Mouse (Mus musculus) embryonic fibroblast, embryonic 13.5 days (primary cell): ENCODE data around the gene Cd44. TPM values are rescaled to one million over a fixed set of nuclear protein-coding genes. Genes with fewer than 3 reads are reported as not detected.

Source experiments
- H3K27ac ChIP-seq: 2 replicates; pipeline ENCODE4 v1.5.1; 2012; ENCODE audit warnings: low read length, control low read depth, inconsistent platforms; ENCODE audit not compliant: insufficient read depth
- H3K4me1 ChIP-seq: 2 replicates; pipeline ENCODE4 v1.6.1; 2011; ENCODE audit warnings: low read length; ENCODE audit not compliant: control insufficient read depth, insufficient read depth
- H3K4me3 ChIP-seq: 2 replicates; pipeline ENCODE4 v1.5.1; 2011; ENCODE audit warnings: mild to moderate bottlenecking, control low read depth, low read length; ENCODE audit not compliant: insufficient read depth
- CTCF ChIP-seq: IDR thresholded peaks from 2 replicates; pipeline ENCODE4 v1.5.1; 2011; ENCODE audit warnings: mild to moderate bottlenecking, control low read depth, low read length, moderate library complexity, borderline replicate concordance; ENCODE audit not compliant: insufficient read depth
- POLR2A ChIP-seq: IDR thresholded peaks from 2 replicates; pipeline ENCODE4 v1.6.1; 2011; ENCODE audit warnings: low read depth, mild to moderate bottlenecking, control low read depth, low read length, moderate library complexity
- polyA plus RNA-seq: library from polyadenylated mRNA; stranded (reverse); fragments of >200 nt; gene quantifications from 2 replicates; pipeline ENCODE4 v1.2.4, GENCODE M21; 2011; ENCODE audit warnings: low read depth; ENCODE audit not compliant: missing spikeins, insufficient read length

The Cd44 gene
- polyA plus RNA-seq, 1 experiment: 255 TPM

GRCm38 (mm10) chr2:102864036-102864435 is 37.4 kb downstream of the Cd44 start:
- Histone ChIP-seq H3K27ac (peak overlapping the region; percentile 49), H3K4me1 (peaks cover 6% of the 10 kb centered on the region), H3K4me3 (no peak overlapping the region)
- TF ChIP-seq CTCF (no peak), POLR2A (no peak)

GRCm38 (mm10) chr2:102863583-102863982 is 37.9 kb downstream of the Cd44 start:
- no peak for TF ChIP-seq CTCF
- no peak for TF ChIP-seq POLR2A
- Histone ChIP-seq H3K27ac (peak overlapping the region; percentile 49), H3K4me3 (no peak overlapping the region), H3K4me1 (peaks cover 8% of the 10 kb centered on the region)

GRCm38 (mm10) chr2:102862706-102863105 is 38.8 kb downstream of the Cd44 start:
- H3K4me3 ChIP-seq: no peak overlapping the region

GRCm38 (mm10) chr2:102858271-102858670 is 43.2 kb downstream of the Cd44 start:
- H3K4me1 ChIP-seq: peaks cover 2% of the 10 kb centered on the region
- TF ChIP-seq POLR2A: no peak
- TF ChIP-seq CTCF: no peak

More at GRCm38 (mm10) chr2:102862706-102863105, 38.8 kb downstream of the Cd44 start:
- TF ChIP-seq CTCF: no peak
- no peak for TF ChIP-seq POLR2A
- H3K27ac ChIP-seq: peak overlapping the region; percentile 14; the same call in 1 of the 2 replicates
- peaks cover 8% of the 10 kb centered on the region for H3K4me1 ChIP-seq

GRCm38 (mm10) chr2:102853297-102853696 is 48.2 kb downstream of the Cd44 start:
- no peak for TF ChIP-seq POLR2A
- no peak for TF ChIP-seq CTCF
- no peak overlapping the region for H3K4me3 ChIP-seq
- no peak overlapping the region for H3K27ac ChIP-seq
- H3K4me1 ChIP-seq: peaks cover 9% of the 10 kb centered on the region; the same call in 1 of the 2 replicates

More at GRCm38 (mm10) chr2:102858271-102858670, 43.2 kb downstream of the Cd44 start:
- Histone ChIP-seq H3K4me3 (no peak overlapping the region), H3K27ac (no peak overlapping the region)

- TF ChIP-seq CTCF (no peak), POLR2A (no peak)
- peak overlapping the region; percentile 30; the same call in 1 of the 2 replicates for H3K27ac ChIP-seq
- H3K4me1 ChIP-seq: peaks cover 9% of the 10 kb centered on the region; the same call in 1 of the 2 replicates
- H3K4me3 ChIP-seq: no peak overlapping the region
Measured at GRCm38 (mm10) chr2:102851936-102852477, 49.5 kb downstream of the Cd44 start.

GRCm38 (mm10) chr2:102850026-102850425 is 51.4 kb downstream of the Cd44 start:
- TF ChIP-seq CTCF: no peak
- no peak for TF ChIP-seq POLR2A
- Histone ChIP-seq H3K27ac (no peak overlapping the region), H3K4me1 (peaks cover 9% of the 10 kb centered on the region; the same call in 1 of the 2 replicates), H3K4me3 (no peak overlapping the region)

GRCm38 (mm10) chr2:102848811-102849433 is 52.5 kb downstream of the Cd44 start:
- Histone ChIP-seq H3K4me1 (peaks cover 9% of the 10 kb centered on the region; the same call in 1 of the 2 replicates), H3K4me3 (no peak overlapping the region), H3K27ac (no peak overlapping the region)
- TF ChIP-seq CTCF (no peak), POLR2A (no peak)

- Histone ChIP-seq H3K27ac (no peak overlapping the region), H3K4me3 (no peak overlapping the region), H3K4me1 (no peaks in the 10 kb centered on the region)
- TF ChIP-seq CTCF: no peak
- no peak for TF ChIP-seq POLR2A
Measured at GRCm38 (mm10) chr2:102841231-102841630, 60.2 kb downstream of the Cd44 start.

- TF ChIP-seq POLR2A (no peak), CTCF (no peak)
- H3K4me3 ChIP-seq: no peak overlapping the region
- no peaks in the 10 kb centered on the region for H3K4me1 ChIP-seq
- H3K27ac ChIP-seq: 0 out of 2 replicates have a peak overlapping the region, but pooled peaks have one; percentile 9
Measured at GRCm38 (mm10) chr2:102838179-102838578, 63.3 kb downstream of the Cd44 start.

- Histone ChIP-seq H3K4me1 (peaks cover 13% of the 10 kb centered on the region), H3K4me3 (no peak overlapping the region)
- TF ChIP-seq CTCF (no peak), POLR2A (no peak)
Measured at GRCm38 (mm10) chr2:102831547-102831946, 69.9 kb downstream of the Cd44 start.

More at GRCm38 (mm10) chr2:102831547-102831946, 69.9 kb downstream of the Cd44 start:
- H3K27ac ChIP-seq: peak overlapping the region; percentile 18; the same call in 1 of the 2 replicates
